Mouse (Mus musculus) embryonic facial prominence, embryonic 14.5 days (tissue): ENCODE results near the gene Rsph6a. TPM values are rescaled to one million over a fixed set of nuclear protein-coding genes. Genes with fewer than 3 reads are reported as not detected.
A peak's percentile ranks its signal among the peaks of the same experiment; 100 is the strongest.

Experiments
- ATAC-seq: fragments of 200-750 bp; cut with Nextera tagmentation; 2 replicates; pipeline ENCODE4 v1.8.0; 2017; ENCODE audit warnings: low read depth, moderate number of reproducible peaks, moderate TSS enrichment
- DNase-seq: peaks from one replicate; pipeline ENCODE4 v3.0.0-alpha.2; 2015; ENCODE audit warnings: low spot score
- H3K27ac ChIP-seq: fragments of 300-500 bp; sonication (generic); replicated peaks from 2 replicates; pipeline ENCODE4 v1.5.1; 2014; ENCODE audit warnings: low read depth, mild to moderate bottlenecking, low read length, moderate library complexity
- H3K27me3 ChIP-seq: fragments of 300-500 bp; sonication (generic); replicated peaks from 2 replicates; pipeline ENCODE4 v1.6.1; 2014; ENCODE audit warnings: low read length; ENCODE audit not compliant: control insufficient read depth, insufficient read depth
- H3K36me3 ChIP-seq: fragments of 300-500 bp; sonication (generic); 2 replicates; pipeline ENCODE4 v1.6.1; 2014; ENCODE audit warnings: low read length, mixed read lengths; ENCODE audit not compliant: control insufficient read depth, insufficient read depth
- H3K4me1 ChIP-seq: fragments of 300-500 bp; sonication (generic); 2 replicates; pipeline ENCODE4 v1.6.1; 2014; ENCODE audit warnings: antibody characterized with exemption, low read length; ENCODE audit not compliant: control insufficient read depth, insufficient read depth
- H3K4me2 ChIP-seq: fragments of 300-500 bp; sonication (generic); 2 replicates; pipeline ENCODE4 v1.6.1; 2014; ENCODE audit warnings: low read depth, mild to moderate bottlenecking, low read length, moderate library complexity, mixed read lengths
- H3K4me3 ChIP-seq: fragments of 300-500 bp; sonication (generic); 2 replicates; pipeline ENCODE4 v1.5.1; 2014; ENCODE audit warnings: low read depth, mild to moderate bottlenecking, low read length
- H3K9ac ChIP-seq: fragments of 300-500 bp; sonication (generic); 2 replicates; pipeline ENCODE4 v1.6.1; 2014; ENCODE audit warnings: low read depth, mild to moderate bottlenecking, low read length, moderate library complexity, mixed read lengths
- H3K9me3 ChIP-seq: fragments of 300-500 bp; sonication (generic); 2 replicates; pipeline ENCODE4 v1.6.1; 2016; ENCODE audit warnings: low read length; ENCODE audit not compliant: control insufficient read depth
- WGBS: fragments of 180-500 bp; shearing (Covaris S2); extraction: QIAGEN DNeasy Blood & Tissue Kit; methylation state at CpG from one replicate; pipeline ENCODE4 v1.1.7; 2014; 5-methylcytosine and 5-hydroxymethylcytosine counted together
- polyA plus RNA-seq: library from polyadenylated mRNA; unstranded; fragments of >200 nt; fragmentation: Nextera tagmentation; extraction: Ambion mirVana; gene quantifications from 2 replicates; pipeline ENCODE4 v1.2.1, GENCODE M21; 2014

The Rsph6a gene
- polyA plus RNA-seq, 1 experiment from 2014 or later: not detected

- WGBS: 61% methylated on average over 15 of the region's 15 CpGs
- H3K27me3 ChIP-seq: no peaks in the 10 kb centered on the region
These were observed 40.0 kb upstream of the Rsph6a start for GRCm38 (mm10) chr7:19014452-19014851.

GRCm38 (mm10) chr7:19016042-19016441 lies 38.4 kb upstream of the Rsph6a start:
- Histone ChIP-seq H3K4me2 (no peak overlapping the region), H3K27ac (no peak overlapping the region), H3K27me3 (peaks cover 10% of the 10 kb centered on the region), H3K4me3 (no peak overlapping the region), H3K36me3 (no peaks in the 10 kb centered on the region), H3K9ac (no peak overlapping the region), H3K4me1 (peaks cover 11% of the 10 kb centered on the region), H3K9me3 (no peaks in the 10 kb centered on the region)
- no peak for DNase-seq
- 84% methylated on average over 4 of the region's 4 CpGs for WGBS
- no peak for ATAC-seq

More at GRCm38 (mm10) chr7:19014452-19014851, 40.0 kb upstream of the Rsph6a start:
- Histone ChIP-seq H3K4me3 (no peak overlapping the region), H3K4me1 (peaks cover 11% of the 10 kb centered on the region), H3K27ac (no peak overlapping the region), H3K36me3 (no peaks in the 10 kb centered on the region), H3K9me3 (no peaks in the 10 kb centered on the region), H3K4me2 (no peak overlapping the region), H3K9ac (no peak overlapping the region)
- ATAC-seq (no peak), DNase-seq (no peak)

DNA sequence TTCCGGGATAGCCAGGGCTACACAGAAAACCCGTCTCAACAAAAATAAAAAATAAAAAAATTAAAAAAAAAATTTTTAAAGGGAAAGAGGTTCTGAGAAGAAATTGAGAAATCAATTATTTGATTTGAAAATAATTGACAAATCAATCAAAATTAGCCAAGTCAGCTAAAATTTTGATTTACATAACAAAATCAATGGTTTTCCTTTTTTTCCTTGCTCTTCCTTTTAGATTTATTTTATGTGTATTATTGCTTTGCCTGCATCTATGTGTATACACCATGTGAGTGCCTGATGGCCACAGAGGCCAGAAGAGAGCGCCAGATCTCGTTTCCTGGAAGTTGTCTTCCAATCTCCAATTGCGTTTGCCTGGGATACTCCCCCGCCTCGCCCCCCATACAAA lies 36.6 kb upstream of the Rsph6a start:
- no peak overlapping the region for H3K27ac ChIP-seq
- peaks cover 28% of the 10 kb centered on the region for H3K27me3 ChIP-seq
- WGBS: 88% methylated on average over 7 of the region's 7 CpGs
- H3K4me1 ChIP-seq: no peaks in the 10 kb centered on the region
- ATAC-seq: no peak
- H3K4me2 ChIP-seq: no peak overlapping the region
- no peak for DNase-seq
- no peak overlapping the region for H3K9ac ChIP-seq
- no peak overlapping the region for H3K4me3 ChIP-seq
- H3K9me3 ChIP-seq: no peaks in the 10 kb centered on the region
- H3K36me3 ChIP-seq: no peaks in the 10 kb centered on the region

DNA sequence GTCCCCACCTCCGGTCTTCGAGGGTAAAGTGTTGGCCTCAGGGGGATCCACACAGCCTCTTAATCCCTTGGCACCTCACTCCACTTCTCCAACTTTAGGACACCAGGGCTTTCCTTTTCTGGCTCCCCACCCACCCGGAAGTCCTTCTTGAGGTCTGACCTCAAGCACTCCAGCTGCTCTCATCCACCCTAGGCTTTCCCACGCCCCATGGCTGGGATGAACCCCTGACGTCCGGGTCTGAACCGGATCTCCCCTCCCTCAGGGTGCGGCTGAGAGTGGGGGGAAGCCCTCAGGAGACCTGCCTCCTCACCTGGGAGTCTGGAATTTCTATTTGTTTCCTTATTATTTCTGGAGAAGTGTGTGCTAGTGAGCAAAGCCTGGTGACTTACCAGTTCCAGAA lies 33.4 kb upstream of the Rsph6a start:
- Histone ChIP-seq H3K4me2 (no peak overlapping the region), H3K9ac (no peak overlapping the region), H3K27ac (no peak overlapping the region), H3K4me1 (peaks cover 11% of the 10 kb centered on the region; the same call in 1 of the 2 replicates), H3K36me3 (no peaks in the 10 kb centered on the region), H3K9me3 (no peaks in the 10 kb centered on the region), H3K4me3 (no peak overlapping the region), H3K27me3 (peaks cover 38% of the 10 kb centered on the region)
- DNase-seq (no peak), ATAC-seq (no peak)
- 13% methylated on average over 8 of the region's 8 CpGs for WGBS

DNA sequence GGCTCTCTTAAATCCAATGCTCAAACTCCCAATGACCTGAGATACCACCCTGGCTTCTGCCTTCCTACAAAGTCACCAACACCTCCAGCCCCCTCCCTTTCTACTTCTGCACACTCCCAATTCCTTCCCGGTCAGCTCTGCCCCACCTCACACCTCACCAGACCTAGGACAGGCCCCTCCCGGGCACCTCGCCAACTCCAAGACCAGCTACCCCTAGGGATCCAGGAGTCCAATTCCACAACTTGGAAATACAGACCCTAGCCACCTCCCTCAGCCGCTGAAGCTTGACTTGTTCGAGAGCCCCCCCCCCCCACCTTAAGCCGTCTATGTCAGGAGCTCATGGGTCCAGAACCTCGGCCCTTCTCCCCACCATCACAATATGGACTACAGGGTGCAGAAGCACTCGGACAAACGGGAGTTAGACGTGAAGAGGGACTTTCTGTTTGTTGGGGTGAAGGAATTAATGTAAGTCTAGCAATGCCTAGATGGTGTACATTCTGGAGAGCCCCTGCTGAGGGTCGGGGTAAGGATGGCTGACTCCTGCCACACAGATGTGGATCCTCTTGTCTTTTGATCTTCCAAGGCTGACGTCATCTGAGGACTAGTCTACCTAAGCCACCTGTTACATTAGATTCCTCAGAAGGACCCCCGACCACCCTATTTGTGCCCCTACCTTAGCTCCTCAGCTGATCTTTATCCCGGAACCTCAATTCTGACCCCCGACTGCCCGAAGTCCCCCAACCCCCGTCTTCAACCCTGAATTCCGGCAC lies 32.1 kb upstream of the Rsph6a start:
- Histone ChIP-seq H3K4me1 (peaks cover 11% of the 10 kb centered on the region; the same call in 1 of the 2 replicates), H3K4me2 (no peak overlapping the region), H3K9ac (0 out of 2 replicates have a peak overlapping the region, but pooled peaks have one; percentile 49), H3K4me3 (peak overlapping the region; percentile 90; the same call in 1 of the 2 replicates), H3K27ac (no peak overlapping the region), H3K36me3 (no peaks in the 10 kb centered on the region), H3K27me3 (peaks cover 38% of the 10 kb centered on the region), H3K9me3 (no peaks in the 10 kb centered on the region)
- ATAC-seq (no peak), DNase-seq (no peak)
- WGBS: 54% methylated on average over 18 of the region's 18 CpGs

- Histone ChIP-seq H3K9me3 (no peaks in the 10 kb centered on the region), H3K27ac (no peak within 1 kb of the TSS), H3K27me3 (peaks cover 38% of the 10 kb centered on the region), H3K4me1 (peaks cover 11% of the 10 kb centered on the region; the same call in 1 of the 2 replicates), H3K4me2 (peak within 1 kb of the TSS; percentile 75), H3K9ac (peak within 1 kb of the TSS; percentile 95), H3K4me3 (peak within 1 kb of the TSS; percentile 90), H3K36me3 (no peaks in the 10 kb centered on the region)
- ATAC-seq (no peak), DNase-seq (no peak)
- 8% methylated on average over 18 of the region's 30 CpGs for WGBS
These were observed 31.1 kb upstream of the Rsph6a start, which contains the start of gene Foxa3 for GRCm38 (mm10) chr7:19023357-19023814. Foxa3 (minus strand) TSS chr7:19023538.

DNA sequence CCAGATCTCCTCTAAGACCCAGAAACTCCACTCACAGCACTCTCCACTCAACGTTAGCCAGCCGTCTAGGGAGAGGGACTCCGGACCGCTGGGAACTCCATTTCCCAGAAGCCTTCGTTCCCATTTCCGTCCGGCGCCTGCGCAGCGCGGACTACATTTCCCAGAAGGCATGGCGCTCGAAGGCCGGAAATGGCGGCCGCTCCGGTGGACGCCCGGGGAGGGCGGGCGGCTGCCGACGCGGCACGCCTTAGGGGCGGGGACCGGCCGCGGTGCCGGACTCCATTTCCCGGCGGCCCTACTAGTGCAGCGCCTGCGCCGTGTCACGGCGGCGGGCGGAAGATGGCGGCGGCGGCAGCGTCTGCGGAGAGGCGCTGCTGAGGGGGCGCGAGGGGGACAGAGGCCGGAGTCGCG lies 30.4 kb upstream of the Rsph6a start, which contains the start of gene Sympk:
Gene Sympk, plus strand, starts transcription at position 282 of the 411 bp plus-strand sequence.
- ATAC-seq: peak; percentile 97
- Histone ChIP-seq H3K4me1 (peaks cover 11% of the 10 kb centered on the region; the same call in 1 of the 2 replicates), H3K27me3 (peaks cover 38% of the 10 kb centered on the region), H3K36me3 (peaks cover 5% of the 10 kb centered on the region), H3K4me3 (peak within 1 kb of the TSS; percentile 90), H3K4me2 (peak within 1 kb of the TSS; percentile 75), H3K27ac (no peak within 1 kb of the TSS), H3K9ac (peak within 1 kb of the TSS; percentile 95), H3K9me3 (no peaks in the 10 kb centered on the region)
- WGBS: 0% methylated on average over 17 of the region's 50 CpGs
- peak; percentile 98 for DNase-seq

GRCm38 (mm10) chr7:19024581-19025255 lies 29.8 kb upstream of the Rsph6a start:
- no peak for DNase-seq
- 4% methylated on average over 19 of the region's 36 CpGs for WGBS

More at GRCm38 (mm10) chr7:19024581-19025255, 29.8 kb upstream of the Rsph6a start:
- Histone ChIP-seq H3K4me2 (peak overlapping the region; percentile 75), H3K27me3 (peaks cover 38% of the 10 kb centered on the region), H3K4me1 (peaks cover 11% of the 10 kb centered on the region; the same call in 1 of the 2 replicates), H3K9ac (peak overlapping the region; percentile 95), H3K9me3 (no peaks in the 10 kb centered on the region), H3K36me3 (peaks cover 11% of the 10 kb centered on the region), H3K27ac (no peak overlapping the region), H3K4me3 (peak overlapping the region; percentile 90)
- peak; percentile 22 for ATAC-seq
